Mouse (Mus musculus) liver, embryonic 11.5 days (tissue): ENCODE data around the gene Ptma. TPM values are rescaled to one million over a fixed set of nuclear protein-coding genes. Genes with fewer than 3 reads are reported as not detected.

Experiments
- ATAC-seq: fragments of 200-750 bp; cut with Nextera tagmentation; replicated peaks from 2 replicates; pipeline ENCODE4 v1.8.0; 2017; ENCODE audit warnings: moderate number of reproducible peaks, mild to moderate bottlenecking, moderate TSS enrichment, moderate library complexity; ENCODE audit not compliant: low FRiP score
- DNase-seq: peaks from one replicate; pipeline ENCODE4 v3.0.0-alpha.2; 2017; ENCODE audit warnings: low spot score
- H3K27ac ChIP-seq: fragments of 300-500 bp; sonication (generic); 2 replicates; pipeline ENCODE4 v1.5.1; 2014; ENCODE audit warnings: mild to moderate bottlenecking, low read depth, low read length, control low read depth
- H3K27me3 ChIP-seq: fragments of 300-500 bp; sonication (generic); replicated peaks from 2 replicates; pipeline ENCODE4 v1.6.1; 2014; ENCODE audit warnings: low read length, mixed read lengths; ENCODE audit not compliant: control insufficient read depth, insufficient read depth
- H3K36me3 ChIP-seq: fragments of 300-500 bp; sonication (generic); 2 replicates; pipeline ENCODE4 v1.6.1; 2014; ENCODE audit warnings: mild to moderate bottlenecking, low read length, moderate library complexity, mixed read lengths; ENCODE audit not compliant: control insufficient read depth, insufficient read depth
- H3K4me1 ChIP-seq: fragments of 300-500 bp; sonication (generic); replicated peaks from 2 replicates; pipeline ENCODE4 v1.6.1; 2014; ENCODE audit warnings: low read length, mixed read lengths; ENCODE audit not compliant: control insufficient read depth, insufficient read depth
- H3K4me2 ChIP-seq: fragments of 300-500 bp; sonication (generic); 2 replicates; pipeline ENCODE4 v1.6.1; 2014; ENCODE audit warnings: mild to moderate bottlenecking, control low read depth, moderate library complexity
- H3K4me3 ChIP-seq: fragments of 300-500 bp; sonication (generic); 2 replicates; pipeline ENCODE4 v1.5.1; 2014; ENCODE audit warnings: low read depth, low read length, control low read depth
- H3K9ac ChIP-seq: fragments of 300-500 bp; sonication (generic); 2 replicates; pipeline ENCODE4 v1.6.1; 2014; ENCODE audit warnings: low read depth, low read length, control low read depth
- H3K9me3 ChIP-seq: fragments of 300-500 bp; sonication (generic); 2 replicates; pipeline ENCODE4 v1.6.1; 2016; ENCODE audit warnings: low read length, inconsistent platforms, mixed read lengths; ENCODE audit not compliant: control insufficient read depth
- WGBS: fragments of 180-500 bp; shearing (Covaris S2); extraction: QIAGEN DNeasy Blood & Tissue Kit; methylation state at CpG from one replicate; pipeline ENCODE4 v1.1.7; 2014; 5-methylcytosine and 5-hydroxymethylcytosine counted together
- polyA plus RNA-seq: library from polyadenylated mRNA; unstranded; fragments of >200 nt; fragmentation: Nextera tagmentation; extraction: Ambion mirVana; gene quantifications from 2 replicates; pipeline ENCODE4 v1.2.1, GENCODE M21; 2014

The Ptma gene
- polyA plus RNA-seq, 1 experiment from 2014 or later, result 2,805 TPM

- Histone ChIP-seq H3K9me3 (no peaks in the 10 kb centered on the region), H3K4me2 (peak overlapping the region; percentile 84), H3K4me3 (peak overlapping the region; percentile 85), H3K4me1 (peaks cover 37% of the 10 kb centered on the region), H3K36me3 (peaks cover 22% of the 10 kb centered on the region), H3K27ac (peak overlapping the region; percentile 98), H3K27me3 (no peaks in the 10 kb centered on the region), H3K9ac (peak overlapping the region; percentile 100)
- DNase-seq, result peak; percentile 74
- ATAC-seq, result no peak
- WGBS, result under 1% methylated on average over 110 of the region's 111 CpGs
Measured at GRCm38 (mm10) chr1:86526789-86527598, 468 bp downstream of the Ptma start.

GRCm38 (mm10) chr1:86527599-86528486, 1.3 kb downstream of the Ptma start:
- WGBS, result under 1% methylated on average over 87 of the region's 89 CpGs
- Histone ChIP-seq H3K27me3 (no peaks in the 10 kb centered on the region), H3K4me2 (peak overlapping the region; percentile 84), H3K36me3 (peaks cover 22% of the 10 kb centered on the region), H3K4me1 (peaks cover 41% of the 10 kb centered on the region), H3K4me3 (peak overlapping the region; percentile 85), H3K9ac (peak overlapping the region; percentile 100), H3K9me3 (no peaks in the 10 kb centered on the region), H3K27ac (peak overlapping the region; percentile 98)
- DNase-seq (peak; percentile 88), ATAC-seq (peak; percentile 11; the same call in 1 of the 2 replicates)

- peak overlapping the region; percentile 84 for H3K4me2 ChIP-seq
- H3K27ac ChIP-seq, result peak overlapping the region; percentile 98
- DNase-seq, result no peak
- peak overlapping the region; percentile 100 for H3K9ac ChIP-seq
- H3K27me3 ChIP-seq, result no peaks in the 10 kb centered on the region
- peaks cover 24% of the 10 kb centered on the region for H3K36me3 ChIP-seq
- H3K4me1 ChIP-seq, result peaks cover 41% of the 10 kb centered on the region
- H3K4me3 ChIP-seq, result peak overlapping the region; percentile 85
- no peaks in the 10 kb centered on the region for H3K9me3 ChIP-seq
- ATAC-seq, result no peak
- WGBS, result 0% methylated on average over 15 of the region's 15 CpGs
Measured at GRCm38 (mm10) chr1:86528571-86529180, 2.1 kb downstream of the Ptma start.

- ATAC-seq (no peak), DNase-seq (no peak)
- Histone ChIP-seq H3K27me3 (no peaks in the 10 kb centered on the region), H3K4me1 (peaks cover 32% of the 10 kb centered on the region), H3K27ac (peak overlapping the region; percentile 98), H3K9me3 (no peaks in the 10 kb centered on the region), H3K36me3 (peaks cover 24% of the 10 kb centered on the region), H3K9ac (peak overlapping the region; percentile 100), H3K4me2 (peak overlapping the region; percentile 84), H3K4me3 (peak overlapping the region; percentile 85)
- 48% methylated on average over 4 of the region's 4 CpGs for WGBS
Measured at GRCm38 (mm10) chr1:86529590-86529989, 3.1 kb downstream of the Ptma start.

GRCm38 (mm10) chr1:86530871-86531546, 4.5 kb downstream of the Ptma start:
- no peaks in the 10 kb centered on the region for H3K9me3 ChIP-seq
- H3K4me3 ChIP-seq, result peak overlapping the region; percentile 7; the same call in 1 of the 2 replicates
- peaks cover 27% of the 10 kb centered on the region for H3K4me1 ChIP-seq
- peak overlapping the region; percentile 37 for H3K4me2 ChIP-seq
- no peaks in the 10 kb centered on the region for H3K27me3 ChIP-seq
- peak overlapping the region; percentile 30; the same call in 1 of the 2 replicates for H3K9ac ChIP-seq
- DNase-seq (peak; percentile 43), ATAC-seq (no peak)
- peak overlapping the region; percentile 40 for H3K27ac ChIP-seq
- H3K36me3 ChIP-seq, result peaks cover 24% of the 10 kb centered on the region
- 23% methylated on average over 4 of the region's 4 CpGs for WGBS

GRCm38 (mm10) chr1:86531547-86532321, 5.2 kb downstream of the Ptma start:
- Histone ChIP-seq H3K4me3 (peak overlapping the region; percentile 7; the same call in 1 of the 2 replicates), H3K9ac (no peak overlapping the region; the same call in 1 of the 2 replicates), H3K9me3 (no peaks in the 10 kb centered on the region), H3K27me3 (no peaks in the 10 kb centered on the region), H3K4me1 (peaks cover 27% of the 10 kb centered on the region), H3K27ac (peak overlapping the region; percentile 40), H3K36me3 (peaks cover 24% of the 10 kb centered on the region), H3K4me2 (peak overlapping the region; percentile 6)
- WGBS, result 6% methylated on average over 13 of the region's 13 CpGs
- DNase-seq (peak; percentile 72), ATAC-seq (peak; percentile 25)

- Histone ChIP-seq H3K27me3 (no peaks in the 10 kb centered on the region), H3K9me3 (no peaks in the 10 kb centered on the region), H3K27ac (peak overlapping the region; percentile 40), H3K4me1 (peaks cover 27% of the 10 kb centered on the region), H3K36me3 (peaks cover 24% of the 10 kb centered on the region), H3K9ac (no peak overlapping the region), H3K4me2 (no peak overlapping the region), H3K4me3 (no peak overlapping the region)
- peak; percentile 91 for DNase-seq
- ATAC-seq, result peak; percentile 65
- 26% methylated on average over 11 of the region's 11 CpGs for WGBS
Measured at GRCm38 (mm10) chr1:86532362-86533051, 6.0 kb downstream of the Ptma start.
